Comparison of ENCODE assay signal across 8 mouse cellular contexts in the genomic region with DNA sequence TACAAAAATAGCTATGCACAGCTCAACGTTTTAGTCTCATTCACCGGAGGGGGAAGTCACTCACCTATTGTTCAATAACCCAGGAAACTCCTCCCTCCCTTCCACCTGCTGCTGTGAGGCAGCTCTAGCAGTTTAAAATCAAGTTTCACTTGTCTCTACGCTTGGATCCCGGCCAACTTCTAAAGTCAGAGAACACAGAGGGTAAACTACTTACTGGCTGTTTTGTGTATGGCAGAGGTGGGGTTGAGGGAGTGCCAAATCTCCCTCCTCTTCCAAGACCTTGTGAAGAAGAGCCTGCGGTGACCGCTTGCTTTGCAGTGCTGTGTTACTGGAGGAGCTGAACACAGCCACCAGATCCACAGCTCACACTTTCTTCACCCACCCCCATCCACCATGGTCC. TPM values are rescaled to one million over a fixed set of nuclear protein-coding genes. Genes with fewer than 3 reads are reported as not detected.
DNase-seq lines count a peak whose midpoint lies in the region; ATAC-seq lines count a peak whose summit lies in the region.

No protein-coding gene starts in this region.

- no peak overlapping the region for H3K27ac ChIP-seq in hindbrain, embryonic 15.5 days (replicated peaks)
- no peak overlapping the region for H3K27ac ChIP-seq in hindbrain, embryonic 14.5 days
- no peak overlapping the region; the same call in 1 of the 2 replicates for H3K27ac ChIP-seq in intestine, embryonic 16.5 days (ENCODE audit: low read length)
- no peak overlapping the region for H3K27ac ChIP-seq in midbrain, embryonic 15.5 days

- H3K27me3 ChIP-seq in hindbrain, embryonic 15.5 days: no peaks in the 10 kb centered on the region
- H3K27me3 ChIP-seq in hindbrain, embryonic 14.5 days (ENCODE audit: control insufficient read depth, insufficient read depth, low read length): no peaks in the 10 kb centered on the region
- no peaks in the 10 kb centered on the region for H3K27me3 ChIP-seq in intestine, embryonic 16.5 days (replicated peaks; ENCODE audit: control insufficient read depth, insufficient read depth, low read length)
- no peaks in the 10 kb centered on the region for H3K27me3 ChIP-seq in midbrain, embryonic 15.5 days (replicated peaks)

- DNase-seq in hindbrain, embryonic 14.5 days (ENCODE audit: low spot score): no peak
- DNase-seq in brain, adult 2 months (ENCODE audit: low read depth, low spot score): peak; percentile 14
- no peak for DNase-seq in frontal cortex, postnatal 25 days (ENCODE audit: low spot score in 2 of 2)
- DNase-seq in right cerebral cortex, postnatal 14 days: no peak
- DNase-seq in T-cell, adult 2 months (ENCODE audit: low spot score): no peak

- peak; percentile 56; the same call in 1 of the 2 replicates for ATAC-seq in hindbrain, embryonic 15.5 days (ENCODE audit: low FRiP score, low read depth)
- no peak for ATAC-seq in hindbrain, embryonic 14.5 days (ENCODE audit: low FRiP score)
- peak; percentile 88 for ATAC-seq in intestine, embryonic 16.5 days
- peak; percentile 45; the same call in 1 of the 2 replicates for ATAC-seq in midbrain, embryonic 15.5 days (replicated peaks)

- WGBS in hindbrain, embryonic 15.5 days: 57% methylated on average over 6 of the region's 6 CpGs
- WGBS in hindbrain, embryonic 14.5 days: 59% methylated on average over 6 of the region's 6 CpGs
- WGBS in intestine, embryonic 16.5 days: 65% methylated on average over 6 of the region's 6 CpGs
- WGBS in midbrain, embryonic 15.5 days: 66% methylated on average over 6 of the region's 6 CpGs

- no peak overlapping the region for H3K4me2 ChIP-seq in hindbrain, embryonic 15.5 days
- H3K4me2 ChIP-seq in hindbrain, embryonic 14.5 days (replicated peaks): no peak overlapping the region
- no peak overlapping the region for H3K4me2 ChIP-seq in intestine, embryonic 16.5 days (ENCODE audit: low read depth, low read length)
- H3K4me2 ChIP-seq in midbrain, embryonic 15.5 days: no peak overlapping the region

- H3K4me3 ChIP-seq in hindbrain, embryonic 15.5 days: no peak overlapping the region
- H3K4me3 ChIP-seq in hindbrain, embryonic 14.5 days (replicated peaks; ENCODE audit: low read length): no peak overlapping the region
- H3K4me3 ChIP-seq in intestine, embryonic 16.5 days (ENCODE audit: low read length): no peak overlapping the region
- H3K4me3 ChIP-seq in midbrain, embryonic 15.5 days: no peak overlapping the region

- peaks cover 53% of the 10 kb centered on the region for H3K36me3 ChIP-seq in hindbrain, embryonic 15.5 days
- peaks cover 88% of the 10 kb centered on the region for H3K36me3 ChIP-seq in hindbrain, embryonic 14.5 days (replicated peaks; ENCODE audit: control insufficient read depth, insufficient read depth)
- peaks cover 13% of the 10 kb centered on the region for H3K36me3 ChIP-seq in intestine, embryonic 16.5 days (ENCODE audit: control insufficient read depth, insufficient read depth, low read length)
- H3K36me3 ChIP-seq in midbrain, embryonic 15.5 days (replicated peaks): peaks cover 39% of the 10 kb centered on the region

- H3K4me1 ChIP-seq in hindbrain, embryonic 15.5 days (replicated peaks): no peaks in the 10 kb centered on the region
- no peaks in the 10 kb centered on the region for H3K4me1 ChIP-seq in hindbrain, embryonic 14.5 days (replicated peaks; ENCODE audit: control insufficient read depth, insufficient read depth, low read length)
- no peaks in the 10 kb centered on the region for H3K4me1 ChIP-seq in intestine, embryonic 16.5 days (ENCODE audit: control insufficient read depth, insufficient read depth, low read length)
- no peaks in the 10 kb centered on the region for H3K4me1 ChIP-seq in midbrain, embryonic 15.5 days

- H3K9me3 ChIP-seq in hindbrain, embryonic 15.5 days: no peaks in the 10 kb centered on the region
- no peaks in the 10 kb centered on the region for H3K9me3 ChIP-seq in hindbrain, embryonic 14.5 days (ENCODE audit: control insufficient read depth, low read length)
- H3K9me3 ChIP-seq in intestine, embryonic 16.5 days (ENCODE audit: control insufficient read depth, low read length): no peaks in the 10 kb centered on the region
- no peaks in the 10 kb centered on the region for H3K9me3 ChIP-seq in midbrain, embryonic 15.5 days

- H3K9ac ChIP-seq in hindbrain, embryonic 15.5 days: no peak overlapping the region
- no peak overlapping the region for H3K9ac ChIP-seq in hindbrain, embryonic 14.5 days
- no peak overlapping the region for H3K9ac ChIP-seq in intestine, embryonic 16.5 days (ENCODE audit: low read depth, low read length)
- H3K9ac ChIP-seq in midbrain, embryonic 15.5 days: no peak overlapping the region

RNA-seq across cellular contexts. Expression of gene Gabpa, which starts 9.7 kb away (rescaled TPM):
- polyA plus RNA-seq in hindbrain, embryonic 15.5 days (2015; fragmentation: Nextera tagmentation; extraction: Ambion mirVana): 17.5 and 18.4 TPM in 2 replicates
- polyA plus RNA-seq in hindbrain, embryonic 14.5 days (2014; fragmentation: Nextera tagmentation; extraction: Ambion mirVana): 20.3 and 21.8 TPM in 2 replicates
- polyA plus RNA-seq in intestine, embryonic 16.5 days (2015; fragmentation: Nextera tagmentation; extraction: Ambion mirVana): 24.3 and 25.1 TPM in 2 replicates
- polyA plus RNA-seq in midbrain, embryonic 15.5 days (2015; fragmentation: Nextera tagmentation; extraction: Ambion mirVana): 17.5 and 18.7 TPM in 2 replicates

RNA-seq across cellular contexts. Expression of gene Atp5j, which starts 10.4 kb away (rescaled TPM):
- 767 and 825 TPM in 2 replicates for polyA plus RNA-seq in hindbrain, embryonic 15.5 days (2015; fragmentation: Nextera tagmentation; extraction: Ambion mirVana)
- 757 and 881 TPM in 2 replicates for polyA plus RNA-seq in hindbrain, embryonic 14.5 days (2014; fragmentation: Nextera tagmentation; extraction: Ambion mirVana)
- polyA plus RNA-seq in intestine, embryonic 16.5 days (2015; fragmentation: Nextera tagmentation; extraction: Ambion mirVana): 1,127 and 1,131 TPM in 2 replicates
- 708 and 715 TPM in 2 replicates for polyA plus RNA-seq in midbrain, embryonic 15.5 days (2015; fragmentation: Nextera tagmentation; extraction: Ambion mirVana)

RNA-seq across cellular contexts. Expression of gene Jam2, which starts 51.1 kb away (rescaled TPM):
- 23.1 and 23.8 TPM in 2 replicates for polyA plus RNA-seq in hindbrain, embryonic 15.5 days (2015; fragmentation: Nextera tagmentation; extraction: Ambion mirVana)
- 33.9 and 34.0 TPM in 2 replicates for polyA plus RNA-seq in hindbrain, embryonic 14.5 days (2014; fragmentation: Nextera tagmentation; extraction: Ambion mirVana)
- 4.8 and 5.5 TPM in 2 replicates for polyA plus RNA-seq in intestine, embryonic 16.5 days (2015; fragmentation: Nextera tagmentation; extraction: Ambion mirVana)
- polyA plus RNA-seq in midbrain, embryonic 15.5 days (2015; fragmentation: Nextera tagmentation; extraction: Ambion mirVana): 22.8 and 23.1 TPM in 2 replicates
